Mouse (Mus musculus): Measurements from ENCODE around the gene Aebp1. TPM values are rescaled to one million over a fixed set of nuclear protein-coding genes. Genes with fewer than 3 reads are reported as not detected.

Aebp1 gene
- total and polyA plus RNA-seq, 2 experiments from 2014 or later: 24.9 to 33.3 TPM

DNA sequence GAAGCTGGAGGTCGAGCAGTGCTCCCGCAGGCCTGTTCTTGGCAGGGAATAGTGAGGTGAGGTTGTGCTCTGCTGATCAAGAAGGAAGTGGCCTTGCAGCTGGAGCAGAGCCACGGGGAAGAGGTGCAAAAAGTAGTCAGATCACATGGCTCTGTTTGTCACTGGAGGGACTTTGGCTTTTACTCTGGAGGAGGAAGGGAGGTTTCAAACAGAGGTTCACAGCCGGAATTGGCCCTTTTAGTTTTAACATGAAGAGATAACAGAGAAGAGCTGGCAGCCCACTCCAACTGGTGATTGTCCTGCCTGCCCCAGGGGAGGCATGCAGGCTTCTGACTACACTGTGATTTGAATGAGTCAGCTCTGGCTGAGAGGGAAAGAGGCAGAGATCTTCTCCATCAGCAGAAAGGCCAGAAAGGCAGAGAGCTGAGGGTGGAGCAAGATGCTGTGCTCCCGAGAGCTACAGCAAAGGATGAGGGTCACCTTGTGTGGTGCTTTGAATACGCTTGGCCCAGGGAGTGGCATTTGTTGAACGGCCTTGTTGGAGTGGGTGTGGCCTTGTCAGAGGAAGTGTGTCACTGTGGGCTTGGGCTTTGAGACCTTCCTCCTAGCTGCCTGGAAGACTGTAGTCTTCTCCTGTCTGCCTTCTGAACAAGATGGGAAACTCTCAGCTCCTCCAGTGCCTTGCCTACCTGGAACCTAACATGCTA is 15.0 kb upstream of the Aebp1 start:
- DNase-seq (ENCODE audit: low spot score) (no peak), ATAC-seq (no peak)
- H3K27ac ChIP-seq: no peak overlapping the region
- no peaks in the 10 kb centered on the region; the same call in 1 of the 2 replicates for H3K4me1 ChIP-seq (ENCODE audit: insufficient read depth, low read length)
- H3K27me3 ChIP-seq (ENCODE audit: insufficient read depth, low read length): no peaks in the 10 kb centered on the region
- no peak overlapping the region for H3K4me2 ChIP-seq (ENCODE audit: low read depth, low read length)
- no peak overlapping the region for H3K9ac ChIP-seq (replicated peaks; ENCODE audit: low read length)
- no peaks in the 10 kb centered on the region for H3K36me3 ChIP-seq (ENCODE audit: insufficient read depth, low read length)
- 70% methylated on average over 7 of the region's 7 CpGs for WGBS
- TF ChIP-seq CTCF (IDR thresholded peaks at IDR 0.05; ENCODE audit: low read depth): no peak
- H3K9me3 ChIP-seq (ENCODE audit: low read length): no peaks in the 10 kb centered on the region
- no peak overlapping the region for H3K4me3 ChIP-seq (ENCODE audit: low read length)

GRCm38 (mm10) chr11:5848741-5849140 is 13.0 kb upstream of the Aebp1 start:
- H3K4me2 ChIP-seq (ENCODE audit: low read depth, low read length): no peak overlapping the region
- no peaks in the 10 kb centered on the region for H3K36me3 ChIP-seq (ENCODE audit: insufficient read depth, low read length)
- no peaks in the 10 kb centered on the region; the same call in 1 of the 2 replicates for H3K4me1 ChIP-seq (ENCODE audit: insufficient read depth, low read length)
- H3K27ac ChIP-seq: no peak overlapping the region
- DNase-seq (ENCODE audit: low spot score) (peak; percentile 48), ATAC-seq (peak; percentile 85)
- no peaks in the 10 kb centered on the region for H3K27me3 ChIP-seq (ENCODE audit: insufficient read depth, low read length)
- no peaks in the 10 kb centered on the region for H3K9me3 ChIP-seq (ENCODE audit: low read length)
- 21% methylated on average over 6 of the region's 6 CpGs for WGBS
- TF ChIP-seq CTCF (IDR thresholded peaks at IDR 0.05; ENCODE audit: low read depth): no peak
- H3K4me3 ChIP-seq (ENCODE audit: low read length): no peak overlapping the region
- H3K9ac ChIP-seq (replicated peaks; ENCODE audit: low read length): no peak overlapping the region

GRCm38 (mm10) chr11:5849316-5849715 is 12.4 kb upstream of the Aebp1 start:
- H3K36me3 ChIP-seq (ENCODE audit: insufficient read depth, low read length): no peaks in the 10 kb centered on the region
- H3K27me3 ChIP-seq (ENCODE audit: insufficient read depth, low read length): no peaks in the 10 kb centered on the region
- no peak overlapping the region for H3K4me2 ChIP-seq (ENCODE audit: low read depth, low read length)
- H3K4me3 ChIP-seq (ENCODE audit: low read length): no peak overlapping the region
- ATAC-seq (peak; percentile 55), DNase-seq (ENCODE audit: low spot score) (peak; percentile 35)
- TF ChIP-seq CTCF (IDR thresholded peaks at IDR 0.05; ENCODE audit: low read depth): no peak
- no peaks in the 10 kb centered on the region; the same call in 1 of the 2 replicates for H3K4me1 ChIP-seq (ENCODE audit: insufficient read depth, low read length)
- 60% methylated on average over 2 of the region's 2 CpGs for WGBS
- H3K27ac ChIP-seq: no peak overlapping the region
- no peaks in the 10 kb centered on the region for H3K9me3 ChIP-seq (ENCODE audit: low read length)
- H3K9ac ChIP-seq (replicated peaks; ENCODE audit: low read length): no peak overlapping the region

- ATAC-seq (no peak), DNase-seq (ENCODE audit: low spot score) (no peak)
- Histone ChIP-seq H3K36me3 (ENCODE audit: insufficient read depth, low read length) (no peaks in the 10 kb centered on the region), H3K9ac (replicated peaks; ENCODE audit: low read length) (no peak overlapping the region), H3K4me3 (ENCODE audit: low read length) (no peak overlapping the region), H3K9me3 (ENCODE audit: low read length) (no peaks in the 10 kb centered on the region), H3K27ac (no peak overlapping the region), H3K27me3 (ENCODE audit: insufficient read depth, low read length) (no peaks in the 10 kb centered on the region), H3K4me2 (ENCODE audit: low read depth, low read length) (no peak overlapping the region), H3K4me1 (ENCODE audit: insufficient read depth, low read length) (no peaks in the 10 kb centered on the region; the same call in 1 of the 2 replicates)
- WGBS: 67% methylated on average over 5 of the region's 5 CpGs
- TF ChIP-seq CTCF (IDR thresholded peaks at IDR 0.05; ENCODE audit: low read depth): no peak
Observed at GRCm38 (mm10) chr11:5850452-5850851, 11.3 kb upstream of the Aebp1 start.

- DNase-seq (ENCODE audit: low spot score): no peak
- Histone ChIP-seq H3K4me3 (ENCODE audit: low read length) (no peak overlapping the region), H3K27me3 (ENCODE audit: insufficient read depth, low read length) (no peaks in the 10 kb centered on the region), H3K27ac (no peak overlapping the region), H3K36me3 (ENCODE audit: insufficient read depth, low read length) (no peaks in the 10 kb centered on the region), H3K9me3 (ENCODE audit: low read length) (no peaks in the 10 kb centered on the region), H3K4me2 (ENCODE audit: low read depth, low read length) (no peak overlapping the region), H3K9ac (replicated peaks; ENCODE audit: low read length) (no peak overlapping the region), H3K4me1 (ENCODE audit: insufficient read depth, low read length) (peaks cover 4% of the 10 kb centered on the region; the same call in 1 of the 2 replicates)
- WGBS: 70% methylated on average over 4 of the region's 4 CpGs
- ATAC-seq: no peak
- TF ChIP-seq CTCF (IDR thresholded peaks at IDR 0.05; ENCODE audit: low read depth): no peak
Observed at GRCm38 (mm10) chr11:5851021-5851736, 10.6 kb upstream of the Aebp1 start.

DNA sequence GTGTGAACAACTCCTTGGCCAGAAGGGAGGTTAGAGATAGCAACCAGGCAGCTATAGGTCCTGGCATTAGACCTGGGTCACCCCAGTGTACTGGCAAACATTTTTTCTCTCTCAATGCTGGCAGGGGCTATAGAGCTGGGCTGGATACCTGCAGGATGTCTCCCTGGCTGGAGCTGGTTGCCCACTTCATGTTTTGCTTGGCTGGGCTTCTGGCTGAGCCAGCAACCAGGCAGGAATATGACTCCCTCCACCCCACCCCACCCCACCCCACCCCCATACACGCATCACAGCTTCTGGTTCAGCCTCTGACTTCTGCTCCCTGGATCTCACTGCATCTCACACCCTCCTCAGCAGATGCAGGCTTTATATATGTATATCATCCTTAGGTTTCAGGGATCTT is 9.4 kb upstream of the Aebp1 start:
- no peak overlapping the region for H3K27ac ChIP-seq
- no peak overlapping the region for H3K4me3 ChIP-seq (ENCODE audit: low read length)
- no peak for ATAC-seq
- H3K4me2 ChIP-seq (ENCODE audit: low read depth, low read length): no peak overlapping the region
- peaks cover 6% of the 10 kb centered on the region; the same call in 1 of the 2 replicates for H3K4me1 ChIP-seq (ENCODE audit: insufficient read depth, low read length)
- H3K9me3 ChIP-seq (ENCODE audit: low read length): no peaks in the 10 kb centered on the region
- H3K36me3 ChIP-seq (ENCODE audit: insufficient read depth, low read length): no peaks in the 10 kb centered on the region
- DNase-seq (ENCODE audit: low spot score): no peak
- no peak overlapping the region for H3K9ac ChIP-seq (replicated peaks; ENCODE audit: low read length)
- no peak for TF ChIP-seq CTCF (IDR thresholded peaks at IDR 0.05; ENCODE audit: low read depth)
- H3K27me3 ChIP-seq (ENCODE audit: insufficient read depth, low read length): no peaks in the 10 kb centered on the region
- 53% methylated on average over 1 of the region's 1 CpGs for WGBS

DNA sequence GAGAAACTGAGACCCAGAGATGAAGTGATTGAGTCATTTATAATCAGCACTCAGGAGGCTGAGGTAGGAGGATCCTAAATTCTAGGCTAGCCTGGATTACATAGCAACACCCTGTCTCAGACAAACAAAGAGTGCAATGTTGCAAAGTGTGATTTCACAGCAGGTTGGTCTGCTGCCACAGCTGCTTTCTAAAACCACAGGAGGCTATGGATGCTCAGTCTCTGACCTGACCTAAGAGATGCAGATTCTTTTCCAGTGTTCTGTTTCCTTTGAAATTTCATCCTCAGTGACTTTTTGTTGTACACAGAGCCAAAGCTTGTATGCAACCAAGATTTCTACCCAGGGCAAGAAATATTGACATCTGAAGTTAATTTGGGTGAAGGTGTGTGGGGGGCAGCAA is 6.3 kb upstream of the Aebp1 start:
- Histone ChIP-seq H3K9me3 (ENCODE audit: low read length) (no peaks in the 10 kb centered on the region), H3K4me1 (ENCODE audit: insufficient read depth, low read length) (peaks cover 6% of the 10 kb centered on the region; the same call in 1 of the 2 replicates), H3K4me3 (ENCODE audit: low read length) (no peak overlapping the region), H3K27ac (peak overlapping the region; percentile 33; the same call in 1 of the 2 replicates), H3K27me3 (ENCODE audit: insufficient read depth, low read length) (no peaks in the 10 kb centered on the region), H3K4me2 (ENCODE audit: low read depth, low read length) (no peak overlapping the region), H3K9ac (replicated peaks; ENCODE audit: low read length) (no peak overlapping the region), H3K36me3 (ENCODE audit: insufficient read depth, low read length) (no peaks in the 10 kb centered on the region)
- TF ChIP-seq CTCF (IDR thresholded peaks at IDR 0.05; ENCODE audit: low read depth): no peak
- DNase-seq (ENCODE audit: low spot score): no peak
- ATAC-seq: no peak
